Mouse (Mus musculus): ENCODE data around the gene Slfnl1. TPM values are rescaled to one million over a fixed set of nuclear protein-coding genes. Genes with fewer than 3 reads are reported as not detected.

The Slfnl1 gene
- total and polyA plus RNA-seq, 3 experiments = 0.31 TPM; not detected in 2

DNA sequence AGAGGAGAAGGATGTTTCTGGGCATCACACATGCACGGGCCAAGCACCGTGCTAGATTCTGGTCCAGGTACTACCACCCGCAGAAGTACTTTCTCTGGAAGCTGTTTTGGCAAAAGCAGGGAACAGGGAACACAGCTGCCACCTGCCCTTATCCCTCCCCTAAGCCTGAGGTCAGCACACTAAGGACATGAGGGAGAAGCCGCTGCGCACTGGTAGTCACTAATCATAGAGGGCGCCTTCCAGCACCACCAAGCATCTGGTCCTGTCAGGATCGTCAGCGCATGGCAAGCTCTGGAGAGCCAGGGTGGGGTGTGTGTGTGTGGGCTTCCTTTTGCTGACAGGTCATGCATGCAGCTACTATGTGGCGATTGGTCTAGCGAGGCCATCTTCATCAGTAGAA is 6.6 kb downstream of the Slfnl1 start:
- Histone ChIP-seq H3K9ac (ENCODE audit: low read depth, low read length) (no peak overlapping the region), H3K79me2 (replicated peaks; ENCODE audit: control insufficient read depth, insufficient read depth, low read length) (no peaks in the 10 kb centered on the region), H3K4me3 (no peak overlapping the region), H3K27ac (no peak overlapping the region), H3K27me3 (ENCODE audit: control insufficient read depth, insufficient read depth, low read length) (no peaks in the 10 kb centered on the region), H3K36me3 (ENCODE audit: control insufficient read depth, insufficient read depth, low read length) (no peaks in the 10 kb centered on the region), H3K4me1 (ENCODE audit: control insufficient read depth, insufficient read depth, low read length) (no peaks in the 10 kb centered on the region)
- WGBS = 92% methylated on average over 10 of the region's 10 CpGs
- intact Hi-C loops (cut with DNase I) = no loop called here
- TF ChIP-seq CTCF (IDR thresholded peaks at IDR 0.05) (no peak), EP300 (IDR thresholded peaks at IDR 0.05; ENCODE audit: insufficient read depth, low read depth, low read length) (no peak), POLR2A (IDR thresholded peaks at IDR 0.05; ENCODE audit: insufficient read depth, low read depth, low read length) (no peak)
- DNase-seq = no peak

DNA sequence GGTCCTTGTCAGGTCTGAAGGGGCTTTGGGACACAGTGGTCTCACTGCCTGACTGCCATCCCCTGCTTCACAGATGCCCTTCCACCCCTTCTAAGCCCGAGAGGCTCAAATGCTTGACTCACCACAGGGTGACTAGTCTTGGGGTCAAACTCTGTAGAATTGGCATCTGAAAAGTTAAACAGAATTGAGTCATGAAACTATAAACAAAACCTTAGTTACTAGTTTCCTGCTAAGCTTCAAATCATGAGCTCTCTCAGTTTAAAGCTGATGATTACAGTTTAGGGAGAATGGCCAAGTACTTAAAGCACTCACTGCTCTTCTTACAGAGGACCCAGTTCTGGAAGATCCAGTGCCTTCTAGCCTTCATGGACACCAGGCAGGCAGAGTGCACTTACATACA is 12.9 kb downstream of the Slfnl1 start:
- no peaks in the 10 kb centered on the region for H3K79me2 ChIP-seq (replicated peaks; ENCODE audit: control insufficient read depth, insufficient read depth, low read length)
- no peak for TF ChIP-seq EP300 (IDR thresholded peaks at IDR 0.05; ENCODE audit: insufficient read depth, low read depth, low read length)
- no peak for TF ChIP-seq POLR2A (IDR thresholded peaks at IDR 0.05; ENCODE audit: insufficient read depth, low read depth, low read length)
- TF ChIP-seq CTCF (IDR thresholded peaks at IDR 0.05) = no peak
- WGBS = 86% methylated on average over 1 of the region's 1 CpGs
- H3K27ac ChIP-seq = no peak overlapping the region
- intact Hi-C loops (cut with DNase I) = no loop called here
- no peak overlapping the region for H3K4me3 ChIP-seq
- H3K4me1 ChIP-seq (ENCODE audit: control insufficient read depth, insufficient read depth, low read length) = no peaks in the 10 kb centered on the region
- H3K27me3 ChIP-seq (ENCODE audit: control insufficient read depth, insufficient read depth, low read length) = no peaks in the 10 kb centered on the region
- H3K36me3 ChIP-seq (ENCODE audit: control insufficient read depth, insufficient read depth, low read length) = peaks cover 2% of the 10 kb centered on the region; the same call in 1 of the 2 replicates
- no peak for DNase-seq
- no peak overlapping the region for H3K9ac ChIP-seq (ENCODE audit: low read depth, low read length)

DNA sequence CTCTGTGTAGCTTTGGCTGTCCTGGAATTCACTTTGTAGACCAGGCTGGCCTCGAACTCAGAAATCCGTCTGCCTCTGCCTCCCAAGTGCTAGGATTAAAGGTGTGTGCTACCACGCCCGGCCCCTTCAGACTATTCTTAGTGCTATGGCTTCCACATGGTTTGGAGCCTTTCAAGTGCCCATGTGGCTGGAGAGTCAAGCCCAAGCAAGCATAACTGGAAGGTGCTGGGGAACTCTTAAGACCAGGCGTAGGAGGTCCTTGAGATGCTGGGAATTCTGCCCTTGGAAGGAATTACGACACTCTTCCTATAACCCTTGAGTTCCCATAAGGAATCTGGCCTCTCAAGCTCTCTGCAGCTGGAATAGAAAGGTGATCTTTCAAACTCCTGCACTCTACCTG is 24.6 kb downstream of the Slfnl1 start:
- no peak overlapping the region for H3K4me3 ChIP-seq
- H3K27me3 ChIP-seq (ENCODE audit: control insufficient read depth, insufficient read depth, low read length) = no peaks in the 10 kb centered on the region
- DNase-seq = no peak
- no peak for TF ChIP-seq POLR2A (IDR thresholded peaks at IDR 0.05; ENCODE audit: insufficient read depth, low read depth, low read length)
- TF ChIP-seq EP300 (IDR thresholded peaks at IDR 0.05; ENCODE audit: insufficient read depth, low read depth, low read length) = no peak
- TF ChIP-seq CTCF (IDR thresholded peaks at IDR 0.05) = no peak
- H3K36me3 ChIP-seq (ENCODE audit: control insufficient read depth, insufficient read depth, low read length) = peaks cover 6% of the 10 kb centered on the region
- no peaks in the 10 kb centered on the region for H3K4me1 ChIP-seq (ENCODE audit: control insufficient read depth, insufficient read depth, low read length)
- intact Hi-C loops (cut with DNase I) = no loop called here
- 85% methylated on average over 6 of the region's 6 CpGs for WGBS
- no peak overlapping the region for H3K9ac ChIP-seq (ENCODE audit: low read depth, low read length)
- H3K27ac ChIP-seq = no peak overlapping the region
- no peaks in the 10 kb centered on the region for H3K79me2 ChIP-seq (replicated peaks; ENCODE audit: control insufficient read depth, insufficient read depth, low read length)

DNA sequence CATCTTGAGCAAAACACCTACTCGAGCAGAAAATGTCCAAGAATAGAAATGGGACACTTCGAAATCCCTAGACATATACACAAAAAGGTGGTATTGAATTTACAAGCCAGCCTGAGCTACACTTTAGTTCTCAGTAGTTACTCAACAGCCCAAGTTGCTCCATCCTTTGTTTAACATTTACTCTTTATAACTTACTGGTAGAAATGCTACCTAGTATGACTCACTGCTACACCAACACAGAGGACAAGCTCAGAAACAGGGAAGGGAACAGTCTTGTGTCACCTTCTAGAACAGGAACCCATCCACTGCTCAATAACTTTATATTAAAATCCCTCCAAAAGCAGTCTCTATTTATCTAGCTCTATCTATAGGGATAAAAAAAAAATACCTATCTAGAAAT is 33.7 kb downstream of the Slfnl1 start:
- Histone ChIP-seq H3K27ac (no peak overlapping the region), H3K79me2 (replicated peaks; ENCODE audit: control insufficient read depth, insufficient read depth, low read length) (peaks cover 1% of the 10 kb centered on the region; the same call in 1 of the 2 replicates), H3K36me3 (ENCODE audit: control insufficient read depth, insufficient read depth, low read length) (peaks cover 16% of the 10 kb centered on the region), H3K27me3 (ENCODE audit: control insufficient read depth, insufficient read depth, low read length) (no peaks in the 10 kb centered on the region), H3K4me1 (ENCODE audit: control insufficient read depth, insufficient read depth, low read length) (no peaks in the 10 kb centered on the region), H3K9ac (ENCODE audit: low read depth, low read length) (no peak overlapping the region), H3K4me3 (no peak overlapping the region)
- DNase-seq = no peak
- TF ChIP-seq EP300 (IDR thresholded peaks at IDR 0.05; ENCODE audit: insufficient read depth, low read depth, low read length) = no peak
- TF ChIP-seq POLR2A (IDR thresholded peaks at IDR 0.05; ENCODE audit: insufficient read depth, low read depth, low read length) = no peak
- TF ChIP-seq CTCF (IDR thresholded peaks at IDR 0.05) = no peak
- intact Hi-C loops (cut with DNase I) = no loop called here
- WGBS = 76% methylated on average over 2 of the region's 2 CpGs

DNA sequence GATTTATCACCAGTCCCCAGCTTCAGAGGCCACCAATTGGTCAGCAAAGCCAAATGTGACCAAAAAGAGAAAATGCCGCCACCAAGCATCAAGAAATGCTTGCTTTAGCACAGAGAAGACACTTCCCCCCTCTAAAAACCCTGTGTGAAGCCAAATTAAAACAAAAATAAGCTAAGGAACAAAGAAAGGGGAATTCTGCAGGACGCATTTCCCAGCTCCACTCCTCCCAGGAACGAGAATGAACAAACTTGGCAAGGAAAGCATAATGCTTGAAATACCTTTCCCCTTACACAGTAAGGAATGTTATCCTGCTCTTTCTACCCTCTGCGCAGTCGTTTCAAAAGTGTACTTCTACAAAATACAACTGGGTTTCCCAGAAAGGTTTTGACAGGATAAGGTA is 36.0 kb downstream of the Slfnl1 start:
- Histone ChIP-seq H3K36me3 (ENCODE audit: control insufficient read depth, insufficient read depth, low read length) (peaks cover 13% of the 10 kb centered on the region; the same call in 1 of the 2 replicates), H3K4me1 (ENCODE audit: control insufficient read depth, insufficient read depth, low read length) (no peaks in the 10 kb centered on the region), H3K27me3 (ENCODE audit: control insufficient read depth, insufficient read depth, low read length) (no peaks in the 10 kb centered on the region), H3K79me2 (replicated peaks; ENCODE audit: control insufficient read depth, insufficient read depth, low read length) (peaks cover 1% of the 10 kb centered on the region; the same call in 1 of the 2 replicates), H3K9ac (ENCODE audit: low read depth, low read length) (no peak overlapping the region; the same call in 1 of the 2 replicates), H3K27ac (peak overlapping the region; percentile 68), H3K4me3 (peak overlapping the region; percentile 19; the same call in 1 of the 2 replicates)
- TF ChIP-seq CTCF (IDR thresholded peaks at IDR 0.05) (no peak), EP300 (IDR thresholded peaks at IDR 0.05; ENCODE audit: insufficient read depth, low read depth, low read length) (no peak), POLR2A (IDR thresholded peaks at IDR 0.05; ENCODE audit: insufficient read depth, low read depth, low read length) (no peak)
- DNase-seq = peak in 1 of 2 experiments; percentile 16
- 6% methylated on average over 5 of the region's 5 CpGs for WGBS
- intact Hi-C loops (cut with DNase I) = no loop called here

DNA sequence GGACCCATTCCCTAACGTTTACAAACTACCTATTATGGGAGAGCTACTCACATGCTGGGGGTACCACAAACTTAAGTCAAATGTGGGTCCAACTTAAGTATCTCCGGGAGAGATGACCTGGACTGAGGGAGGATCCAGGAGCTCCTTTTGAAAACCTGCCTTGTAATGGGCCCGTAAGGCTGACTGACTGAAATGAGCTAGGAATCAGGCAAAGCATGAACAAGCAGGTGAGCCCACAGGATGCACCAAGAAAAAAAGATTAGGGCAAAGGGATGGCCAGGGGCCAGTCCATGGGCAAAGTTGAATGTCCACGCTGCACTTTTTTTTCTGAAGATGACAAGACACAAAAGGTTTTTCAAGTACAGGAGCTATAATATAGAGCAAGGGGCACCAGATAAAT is 37.0 kb downstream of the Slfnl1 start:
- Histone ChIP-seq H3K27me3 (ENCODE audit: control insufficient read depth, insufficient read depth, low read length) (no peaks in the 10 kb centered on the region), H3K4me3 (peak overlapping the region; percentile 99), H3K27ac (peak overlapping the region; percentile 96), H3K79me2 (replicated peaks; ENCODE audit: control insufficient read depth, insufficient read depth, low read length) (no peaks in the 10 kb centered on the region), H3K4me1 (ENCODE audit: control insufficient read depth, insufficient read depth, low read length) (no peaks in the 10 kb centered on the region), H3K36me3 (ENCODE audit: control insufficient read depth, insufficient read depth, low read length) (peaks cover 13% of the 10 kb centered on the region; the same call in 1 of the 2 replicates), H3K9ac (ENCODE audit: low read depth, low read length) (no peak overlapping the region; the same call in 1 of the 2 replicates)
- DNase-seq = peak; percentile 18 to 24
- 6% methylated on average over 4 of the region's 4 CpGs for WGBS
- TF ChIP-seq EP300 (IDR thresholded peaks at IDR 0.05; ENCODE audit: insufficient read depth, low read depth, low read length) = no peak
- no peak for TF ChIP-seq CTCF (IDR thresholded peaks at IDR 0.05)
- TF ChIP-seq POLR2A (IDR thresholded peaks at IDR 0.05; ENCODE audit: insufficient read depth, low read depth, low read length) = no peak
- intact Hi-C loops (cut with DNase I) = no loop called here
